Mouse (Mus musculus): ENCODE data around the gene Tmem9. TPM values are rescaled to one million over a fixed set of nuclear protein-coding genes. Genes with fewer than 3 reads are reported as not detected.

Tmem9 gene
- polyA plus RNA-seq, 1 experiment from 2014 or later = 122 TPM

DNA sequence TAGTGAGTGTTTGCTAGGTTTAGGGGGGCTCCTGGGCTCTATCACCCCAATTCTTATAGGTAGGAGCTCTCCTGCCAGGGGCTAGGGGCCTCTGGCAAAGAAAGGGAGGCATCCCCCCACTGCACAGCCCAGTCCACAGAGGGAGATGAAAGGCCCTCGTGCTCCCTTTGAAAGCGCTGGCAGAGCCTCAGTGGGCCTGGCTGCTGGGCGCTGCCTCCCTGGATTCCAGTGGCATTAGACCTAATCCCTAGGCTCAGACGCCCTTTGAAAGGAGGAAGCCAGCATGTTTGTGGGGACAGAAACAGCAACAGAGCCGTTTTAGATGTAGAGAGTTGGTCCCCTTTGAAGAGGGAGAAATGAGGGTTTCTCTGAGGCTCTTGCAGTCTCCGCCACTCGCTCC is 22.3 kb downstream of the Tmem9 start:
- POLR2A ChIA-PET = no interaction called here
- no peak for TF ChIP-seq CTCF (IDR thresholded peaks at IDR 0.05)
- no peak for ATAC-seq
- DNase-seq (ENCODE audit: low read depth, low spot score) = no peak
- CTCF ChIA-PET = no interaction called here
- in situ Hi-C loops (cut with MboI; ENCODE audit: low pct_unique_long_range_greater_than_20kb) = no loop called here
- H3K27me3 ChIP-seq = no peaks in the 10 kb centered on the region

DNA sequence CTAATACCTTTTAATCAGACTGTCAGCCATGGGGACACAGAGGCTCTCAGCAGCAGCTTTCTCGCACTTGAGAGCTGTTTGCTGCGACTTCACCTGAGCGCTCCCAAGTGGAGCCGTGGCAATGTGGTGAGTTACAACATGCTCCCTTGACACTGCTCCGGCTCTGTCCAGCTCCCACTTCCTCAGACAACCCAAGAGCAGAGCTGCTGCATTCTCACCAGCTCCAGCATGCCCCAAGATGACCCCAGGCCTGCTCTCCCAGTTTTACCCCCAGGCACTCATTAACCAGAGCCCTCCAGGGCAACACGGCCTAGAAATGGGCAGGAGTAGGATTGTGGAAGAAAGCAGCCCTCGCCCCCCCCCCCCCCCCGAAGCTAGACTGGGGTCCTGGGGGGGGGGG is 23.7 kb downstream of the Tmem9 start:
- in situ Hi-C loops (cut with MboI; ENCODE audit: low pct_unique_long_range_greater_than_20kb) = no loop called here
- H3K27me3 ChIP-seq = no peaks in the 10 kb centered on the region
- CTCF ChIA-PET = interaction anchor here (1.7 kb wide), 1 partner anchor 20 kb away, joined by 4 read pairs; the partner anchor contains the start of gene Cacna1s
- POLR2A ChIA-PET = no interaction called here
- DNase-seq (ENCODE audit: low read depth, low spot score) = no peak
- TF ChIP-seq CTCF (IDR thresholded peaks at IDR 0.05) = no peak
- no peak for ATAC-seq

DNA sequence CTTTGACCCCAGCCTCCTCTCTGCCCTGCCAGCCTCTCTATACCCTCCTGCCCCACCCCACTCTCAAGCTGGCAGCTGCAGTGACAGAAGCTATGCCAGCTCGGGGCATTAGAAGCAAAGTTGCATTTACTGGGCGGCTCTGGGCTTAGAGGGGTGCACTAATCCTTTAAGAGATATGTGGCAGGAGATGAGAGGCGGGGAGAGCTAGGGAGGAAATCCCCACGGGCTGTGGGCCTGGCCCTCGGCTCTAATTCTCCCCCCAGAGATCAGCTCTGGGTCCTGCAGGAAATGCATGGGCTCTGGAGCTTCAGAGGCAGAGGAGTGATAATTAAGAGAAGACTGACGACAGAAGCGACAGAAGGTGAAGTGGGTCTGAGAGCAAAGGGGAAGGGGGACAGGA is 25.0 kb downstream of the Tmem9 start:
- CTCF ChIA-PET = interaction anchor here (1.7 kb wide), 1 partner anchor 19 kb away, joined by 4 read pairs; the partner anchor contains the start of gene Cacna1s
- in situ Hi-C loops (cut with MboI; ENCODE audit: low pct_unique_long_range_greater_than_20kb) = no loop called here
- POLR2A ChIA-PET = no interaction called here
- no peaks in the 10 kb centered on the region for H3K27me3 ChIP-seq
- no peak for ATAC-seq
- no peak for DNase-seq (ENCODE audit: low read depth, low spot score)
- no peak for TF ChIP-seq CTCF (IDR thresholded peaks at IDR 0.05)

DNA sequence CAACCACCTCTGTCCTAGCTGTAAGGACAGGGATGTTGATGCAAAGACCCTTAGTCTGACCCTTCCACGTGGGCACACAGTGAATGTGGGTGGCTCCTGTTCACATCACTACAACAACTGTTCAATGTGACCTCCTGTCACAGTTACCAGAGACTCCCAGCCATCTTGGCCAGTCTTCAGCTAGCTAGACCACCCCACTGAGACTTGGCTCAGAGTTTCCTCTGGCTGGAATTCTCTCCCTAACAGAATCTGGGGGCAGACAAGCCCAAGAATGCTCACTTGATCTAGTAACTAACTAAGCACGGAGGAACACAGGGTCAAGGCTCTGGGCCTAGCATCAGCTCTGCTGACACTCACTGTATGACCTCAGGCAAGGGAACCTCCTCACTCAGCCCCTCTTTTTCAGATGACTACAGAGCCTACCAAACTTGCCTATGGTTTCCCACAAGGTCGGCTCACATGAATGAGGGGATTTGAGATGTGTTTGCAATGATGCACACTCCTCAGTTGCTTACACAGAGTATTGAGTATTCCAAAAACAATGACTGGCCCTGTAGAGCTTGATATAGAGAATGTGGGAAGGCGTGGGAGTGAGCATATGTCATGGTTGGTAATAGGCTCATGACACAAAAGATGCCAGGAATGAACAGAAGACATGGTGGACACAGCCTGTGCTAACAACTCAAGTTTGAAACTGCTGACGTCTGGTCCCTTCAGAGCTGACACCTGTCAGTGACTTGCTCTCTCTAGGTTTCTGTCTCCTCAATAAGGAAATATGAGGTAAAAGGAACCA is 31.0 kb downstream of the Tmem9 start:
- no peaks in the 10 kb centered on the region for H3K27me3 ChIP-seq
- in situ Hi-C loops (cut with MboI; ENCODE audit: low pct_unique_long_range_greater_than_20kb) = no loop called here
- no peak for TF ChIP-seq CTCF (IDR thresholded peaks at IDR 0.05)
- CTCF ChIA-PET = no interaction called here
- POLR2A ChIA-PET = no interaction called here
- ATAC-seq = no peak
- DNase-seq (ENCODE audit: low read depth, low spot score) = no peak

GRCm38 (mm10) chr1:136040452-136040851 is 32.5 kb downstream of the Tmem9 start:
- no peak for TF ChIP-seq CTCF (IDR thresholded peaks at IDR 0.05)
- POLR2A ChIA-PET = no interaction called here
- CTCF ChIA-PET = interaction anchor here (2.4 kb wide), 1 partner anchor 10 kb away, joined by 9 read pairs; the partner anchor contains the start of gene Ascl5
- DNase-seq (ENCODE audit: low read depth, low spot score) (no peak), ATAC-seq (no peak)
- in situ Hi-C loops (cut with MboI; ENCODE audit: low pct_unique_long_range_greater_than_20kb) = no loop called here
- no peaks in the 10 kb centered on the region for H3K27me3 ChIP-seq

GRCm38 (mm10) chr1:136040874-136041273 is 32.9 kb downstream of the Tmem9 start:
- in situ Hi-C loops (cut with MboI; ENCODE audit: low pct_unique_long_range_greater_than_20kb) = no loop called here
- TF ChIP-seq CTCF (IDR thresholded peaks at IDR 0.05) = no peak
- CTCF ChIA-PET = interaction anchor here (2.4 kb wide), 1 partner anchor 10 kb away, joined by 9 read pairs; the partner anchor contains the start of gene Ascl5
- H3K27me3 ChIP-seq = no peaks in the 10 kb centered on the region
- POLR2A ChIA-PET = interaction anchor here (1.2 kb wide), 1 partner anchor 17 kb away, joined by 3 read pairs; no protein-coding TSS in a partner anchor
- no peak for DNase-seq (ENCODE audit: low read depth, low spot score)
- ATAC-seq = no peak

DNA sequence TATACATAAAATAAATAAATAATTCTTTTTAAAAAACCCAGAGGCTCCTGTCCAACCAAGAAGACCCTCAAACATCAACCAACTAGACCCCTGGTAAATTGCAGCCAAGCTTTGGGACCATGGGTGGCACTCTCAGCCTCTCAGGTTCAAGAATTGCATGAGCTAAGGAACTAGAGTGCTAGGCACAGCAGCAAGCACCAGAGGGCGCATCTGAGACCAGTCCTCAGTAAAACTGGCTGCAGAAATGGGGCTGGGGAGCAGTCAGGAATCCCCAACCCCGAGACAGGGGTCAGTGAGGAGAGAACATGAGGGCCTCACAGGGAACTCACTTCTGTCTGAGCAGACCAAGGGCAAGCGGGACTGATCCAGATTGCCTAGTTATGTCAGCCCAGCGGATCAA is 37.8 kb downstream of the Tmem9 start:
- in situ Hi-C loops (cut with MboI; ENCODE audit: low pct_unique_long_range_greater_than_20kb) = loop anchor here (5.0 kb wide), 2 partner anchors 67 to 127 kb away; no protein-coding TSS in a partner anchor
- DNase-seq (ENCODE audit: low read depth, low spot score) (no peak), ATAC-seq (no peak)
- H3K27me3 ChIP-seq = peaks cover 11% of the 10 kb centered on the region
- CTCF ChIA-PET = interaction anchor here (0.7 to 1.6 kb wide), 12 partner anchors 10 to 122 kb away, joined by 3 to 8 read pairs (median 4); no protein-coding TSS in a partner anchor
- TF ChIP-seq CTCF (IDR thresholded peaks at IDR 0.05) = no peak
- POLR2A ChIA-PET = no interaction called here

DNA sequence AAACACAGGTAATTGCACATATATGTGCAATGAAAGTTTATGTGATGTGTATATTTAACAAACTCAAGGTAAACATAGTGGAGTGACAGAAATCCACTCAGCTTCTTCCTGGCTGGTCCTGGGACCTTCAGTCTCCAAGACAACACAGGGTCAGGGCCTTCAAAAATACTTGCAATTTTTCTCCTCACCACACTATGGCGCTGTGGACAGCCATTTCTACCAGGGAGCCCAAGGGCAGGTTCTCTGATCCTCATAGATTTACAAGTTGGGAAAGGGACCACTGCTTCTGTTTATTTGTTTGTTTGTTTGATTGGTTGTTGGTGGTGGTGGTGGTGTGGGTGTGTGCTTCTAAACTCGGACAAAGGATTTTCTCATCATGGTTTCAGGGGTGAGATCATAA is 39.5 kb downstream of the Tmem9 start:
- H3K27me3 ChIP-seq = peaks cover 14% of the 10 kb centered on the region
- ChIA-PET CTCF (interaction anchor here (0.8 to 1.4 kb wide), 5 partner anchors 12 to 120 kb away, joined by 3 to 7 read pairs (median 3); no protein-coding TSS in a partner anchor), POLR2A (interaction anchor here (0.6 to 1.1 kb wide), 2 partner anchors 26 to 111 kb away, joined by 3 to 14 read pairs; no protein-coding TSS in a partner anchor)
- ATAC-seq (no peak), DNase-seq (ENCODE audit: low read depth, low spot score) (no peak)
- in situ Hi-C loops (cut with MboI; ENCODE audit: low pct_unique_long_range_greater_than_20kb) = loop anchor here (5.0 kb wide), 2 partner anchors 65 to 125 kb away; no protein-coding TSS in a partner anchor
- TF ChIP-seq CTCF (IDR thresholded peaks at IDR 0.05) = no peak

DNA sequence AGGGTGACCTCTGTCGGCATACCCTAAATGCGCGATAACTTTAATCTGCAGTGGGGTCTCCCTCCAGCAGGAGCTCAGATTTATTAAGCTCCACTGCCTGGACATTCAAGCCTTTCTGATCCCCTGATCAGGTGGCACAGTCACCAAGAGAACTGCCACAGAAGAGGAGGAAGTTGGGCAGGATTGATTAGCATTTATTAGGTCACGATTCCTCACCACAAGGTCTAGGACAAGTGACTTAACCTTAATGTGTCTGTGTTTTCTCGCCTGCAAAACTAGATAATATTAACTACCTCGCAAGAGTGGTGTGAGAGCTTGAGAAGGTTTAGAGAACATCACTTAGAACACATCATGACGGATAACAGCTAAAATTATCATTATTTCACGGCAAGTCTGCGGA is 39.9 kb downstream of the Tmem9 start:
- in situ Hi-C loops (cut with MboI; ENCODE audit: low pct_unique_long_range_greater_than_20kb) = loop anchor here (5.0 kb wide), 2 partner anchors 64 to 124 kb away; no protein-coding TSS in a partner anchor
- no peak for TF ChIP-seq CTCF (IDR thresholded peaks at IDR 0.05)
- ATAC-seq (no peak), DNase-seq (ENCODE audit: low read depth, low spot score) (no peak)
- peaks cover 14% of the 10 kb centered on the region for H3K27me3 ChIP-seq
- ChIA-PET POLR2A (interaction anchor here (0.6 to 1.1 kb wide), 3 partner anchors 26 to 279 kb away, joined by 3 to 14 read pairs (median 3); no protein-coding TSS in a partner anchor), CTCF (interaction anchor here (0.8 to 1.4 kb wide), 5 partner anchors 12 to 120 kb away, joined by 3 to 7 read pairs (median 3); no protein-coding TSS in a partner anchor)

DNA sequence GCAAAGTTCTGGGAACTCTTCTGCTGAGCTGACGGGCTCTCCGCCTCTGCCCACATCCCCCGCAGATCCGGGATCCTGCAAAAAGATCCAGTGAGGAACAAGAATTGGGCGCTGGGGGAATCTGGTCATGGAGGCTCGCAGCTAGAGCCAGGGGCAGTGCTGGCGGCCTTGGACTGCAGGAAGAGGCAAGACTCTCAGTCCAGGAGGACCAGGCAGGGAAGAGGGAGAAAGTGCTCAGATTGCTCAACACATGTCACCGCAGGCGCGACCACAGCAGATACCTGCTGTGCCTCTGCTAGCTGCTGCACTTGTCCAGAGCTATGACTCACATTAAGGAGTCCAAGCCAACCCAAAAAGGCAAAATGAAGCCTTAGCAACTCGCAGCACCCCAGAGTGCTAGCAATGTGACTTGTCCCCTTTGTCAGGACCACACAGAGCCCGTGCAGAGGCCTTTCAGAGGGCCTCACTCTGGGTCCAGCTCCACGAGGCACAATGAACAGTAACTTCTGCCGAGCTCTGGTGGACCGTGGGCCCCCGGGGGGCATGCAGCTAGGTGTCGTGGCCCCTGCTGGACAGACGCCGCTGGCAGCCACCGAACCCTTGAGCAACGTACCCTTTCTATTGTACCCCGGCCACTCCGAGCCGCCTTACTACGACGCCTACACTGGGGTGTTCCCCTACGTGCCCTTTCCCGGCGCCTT is 42.5 kb downstream of the Tmem9 start, which contains the start of gene Ascl5:
Gene Ascl5 (plus strand): TSS at position 493 of the 701 bp plus-strand sequence.
- peaks cover 17% of the 10 kb centered on the region for H3K27me3 ChIP-seq
- in situ Hi-C loops (cut with MboI; ENCODE audit: low pct_unique_long_range_greater_than_20kb) = no loop called here
- CTCF ChIA-PET = interaction anchor here (1.2 to 3.4 kb wide), 5 partner anchors 8 to 125 kb away, joined by 3 to 13 read pairs (median 4); no protein-coding TSS in a partner anchor
- POLR2A ChIA-PET = no interaction called here
- no peak for TF ChIP-seq CTCF (IDR thresholded peaks at IDR 0.05)
- DNase-seq (ENCODE audit: low read depth, low spot score) = no peak
- no peak for ATAC-seq

All from Patski (cell line).